Mouse (Mus musculus) left cerebral cortex, postnatal 25 days (tissue): Measurements from ENCODE around the gene Pigz. TPM values are rescaled to one million over a fixed set of nuclear protein-coding genes. Genes with fewer than 3 reads are reported as not detected.

Experiments used
- DNase-seq, 2 experiments: peaks; one replicate each; pipeline ENCODE4 v3.0.0; 2022; ENCODE audit warnings: low spot score in 2 of 2, mixed read lengths in 1 of 2
- intact Hi-C: fragments of 180-260 bp; cut with DNase I; formaldehyde crosslinking; loops from one replicate; pipeline ENCODE4 v1.15.1; 2025
- total RNA-seq, 2 experiments: library from RNA; stranded (reverse); gene quantifications; 2 replicates each; pipeline ENCODE4 v1.2.3; 2021

The Pigz gene
- 10 to 100 TPM; 23.3 to 25.1 TPM for total RNA-seq

DNA sequence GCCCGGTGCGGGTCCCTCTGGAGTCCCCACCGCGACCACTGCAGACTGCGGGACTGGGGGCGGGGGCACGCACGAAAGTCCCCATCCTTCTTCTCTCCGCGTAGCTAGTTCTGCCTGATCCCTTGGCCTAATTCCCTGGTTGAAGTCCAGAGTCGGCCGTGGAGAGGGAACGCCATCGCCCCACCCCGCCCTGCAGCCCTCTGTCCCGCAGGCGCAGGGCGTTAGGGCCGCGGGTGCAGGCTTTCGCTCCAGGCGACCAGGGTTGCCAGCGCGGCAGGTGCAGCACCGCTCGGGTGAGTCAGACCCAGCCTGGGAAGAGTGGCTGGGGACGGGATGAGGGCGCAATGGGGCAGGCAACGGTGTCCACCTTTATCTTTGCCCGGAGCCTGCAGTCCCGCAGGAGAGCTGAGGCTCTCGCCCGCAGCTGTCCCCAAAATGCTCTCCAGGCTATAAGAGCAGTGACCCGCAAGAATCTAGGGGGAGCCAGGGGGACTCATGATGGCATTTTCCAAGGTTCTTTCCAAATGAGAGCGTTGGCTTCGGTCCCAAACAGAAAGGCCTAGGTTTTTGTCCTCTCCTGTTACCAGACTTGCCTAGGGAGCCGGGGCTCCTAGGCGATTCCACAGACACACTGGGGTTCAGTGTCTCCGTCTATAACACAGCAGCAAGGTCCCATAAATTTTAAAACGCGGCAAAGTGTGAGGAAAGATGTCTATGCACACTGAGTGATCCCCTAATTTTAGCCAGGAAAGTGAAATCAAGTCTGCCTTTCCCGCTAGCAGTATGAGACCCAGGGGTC is at the start of gene Pigz:
Gene Pigz, plus strand, starts transcription at position 101 of the 799 bp plus-strand sequence.
- peak; percentile 42 to 45 for DNase-seq
- intact Hi-C loops = loop anchor here (5.0 kb wide), 1 partner anchor 182 kb away; no protein-coding TSS in a partner anchor

DNA sequence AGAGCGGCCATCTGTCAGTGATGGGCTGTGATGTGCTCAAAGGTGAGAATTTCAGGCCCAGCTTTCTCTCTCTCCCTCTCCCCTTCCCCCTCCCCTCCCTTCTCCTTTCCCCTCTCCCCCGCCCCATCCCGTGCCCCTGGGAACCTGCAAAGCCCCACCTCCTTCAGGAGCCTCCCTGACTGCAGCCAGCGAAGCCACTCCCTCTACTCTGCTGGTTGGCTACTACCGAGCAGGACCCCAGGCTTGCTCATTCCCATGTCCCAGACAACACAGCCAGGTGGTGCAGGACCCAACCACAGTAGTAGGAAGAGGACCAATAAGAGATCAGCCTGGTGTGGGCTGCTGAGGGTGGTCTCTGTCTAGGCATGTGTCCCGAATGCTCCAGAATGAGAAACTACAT is 49.7 kb upstream of the Pigz start:
- DNase-seq = no peak
- intact Hi-C loops = no loop called here

DNA sequence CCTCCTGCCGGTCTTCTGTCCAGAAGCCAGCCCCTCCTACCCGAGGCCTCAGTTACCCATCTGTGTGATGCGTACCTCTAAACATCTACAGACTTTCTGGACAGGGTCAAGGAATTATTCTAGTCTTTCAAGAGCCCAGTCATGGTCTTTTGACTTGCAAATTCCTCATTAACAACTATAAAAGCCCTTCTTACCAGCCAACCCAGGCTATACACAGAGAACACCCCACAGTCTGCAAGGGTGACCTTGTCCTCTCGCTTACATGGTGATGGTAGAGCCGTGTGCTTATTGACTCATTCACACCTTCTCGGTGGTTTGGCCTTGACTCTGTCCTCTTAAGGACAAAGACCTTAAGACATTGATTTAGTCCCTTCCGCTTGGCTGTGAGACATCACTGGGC is 42.7 kb upstream of the Pigz start:
- intact Hi-C loops = no loop called here
- no peak for DNase-seq

DNA sequence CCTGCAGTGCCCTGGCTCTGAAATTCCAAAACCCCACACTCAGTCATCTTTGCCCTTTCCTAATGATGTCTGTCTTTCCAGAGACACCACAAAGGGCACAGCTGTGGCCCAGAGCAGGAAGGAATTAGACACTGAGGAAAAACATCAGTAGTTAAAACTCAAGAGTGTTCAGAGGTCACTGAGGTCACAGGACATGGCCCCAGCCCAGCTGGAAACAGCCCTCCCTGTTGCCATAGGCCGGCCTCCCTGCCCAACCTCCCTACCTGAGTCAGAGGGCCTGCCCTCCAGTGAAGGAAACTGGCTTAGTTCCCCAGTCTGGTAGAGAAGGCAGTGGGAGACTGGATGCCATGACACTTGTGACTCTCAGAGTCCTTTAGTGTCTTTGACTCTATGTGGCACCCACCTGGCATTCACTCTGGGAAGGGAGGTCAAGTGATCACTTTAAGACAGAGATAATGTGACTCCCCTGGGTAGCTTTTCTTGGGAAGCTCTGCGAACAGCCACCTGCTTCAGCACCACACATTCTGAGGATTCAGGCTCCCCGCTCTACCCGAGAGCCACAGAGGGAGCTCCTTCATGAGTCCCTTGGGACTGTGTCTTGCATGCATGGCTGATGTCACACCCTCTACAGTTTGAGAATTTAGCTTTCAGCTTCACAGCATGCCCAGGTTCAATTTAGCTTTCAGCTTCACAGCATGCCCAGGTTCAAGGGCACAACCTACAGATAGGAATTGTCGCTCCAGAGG is 40.1 kb upstream of the Pigz start:
- no peak for DNase-seq
- intact Hi-C loops = no loop called here

DNA sequence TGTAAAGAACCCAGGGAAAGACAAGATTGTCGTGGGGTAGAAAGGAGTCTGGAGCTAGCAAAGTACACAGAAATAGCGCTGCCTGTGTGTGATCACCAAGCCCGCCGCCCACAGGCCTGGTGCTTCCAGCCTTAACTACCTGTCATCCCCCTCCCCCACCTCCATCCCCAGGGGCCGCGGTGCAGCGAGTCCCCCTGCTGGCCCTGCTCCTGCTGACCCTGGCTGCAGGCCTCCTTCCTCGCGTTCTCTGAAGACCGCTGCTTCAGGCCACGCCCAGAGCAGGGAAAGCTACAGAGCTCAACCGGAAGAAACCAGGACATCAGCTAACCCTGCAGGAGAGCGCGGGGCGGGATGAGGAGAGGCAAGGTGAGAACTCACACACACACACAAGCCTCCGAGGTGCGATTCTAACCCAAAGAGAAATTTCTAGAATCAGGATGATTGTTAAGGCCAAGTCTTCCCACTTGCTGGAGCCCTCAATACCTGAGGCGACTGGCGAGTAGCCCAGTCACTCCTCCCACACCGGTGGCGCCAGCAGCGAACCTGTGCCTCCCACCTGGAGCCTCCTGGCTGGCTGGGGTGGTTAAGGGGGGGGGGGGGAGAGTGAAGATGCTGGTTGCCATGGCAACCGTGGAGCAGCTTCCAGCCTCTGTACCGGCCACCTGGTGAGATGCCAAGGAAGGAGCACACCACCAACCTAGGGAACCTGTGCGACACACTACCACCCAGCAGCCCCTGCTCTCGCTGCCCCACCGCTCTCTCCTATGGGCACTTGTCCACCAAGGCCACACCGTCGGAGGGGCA is 36.5 kb upstream of the Pigz start:
- DNase-seq = peak; percentile 76 to 95
- intact Hi-C loops = no loop called here

DNA sequence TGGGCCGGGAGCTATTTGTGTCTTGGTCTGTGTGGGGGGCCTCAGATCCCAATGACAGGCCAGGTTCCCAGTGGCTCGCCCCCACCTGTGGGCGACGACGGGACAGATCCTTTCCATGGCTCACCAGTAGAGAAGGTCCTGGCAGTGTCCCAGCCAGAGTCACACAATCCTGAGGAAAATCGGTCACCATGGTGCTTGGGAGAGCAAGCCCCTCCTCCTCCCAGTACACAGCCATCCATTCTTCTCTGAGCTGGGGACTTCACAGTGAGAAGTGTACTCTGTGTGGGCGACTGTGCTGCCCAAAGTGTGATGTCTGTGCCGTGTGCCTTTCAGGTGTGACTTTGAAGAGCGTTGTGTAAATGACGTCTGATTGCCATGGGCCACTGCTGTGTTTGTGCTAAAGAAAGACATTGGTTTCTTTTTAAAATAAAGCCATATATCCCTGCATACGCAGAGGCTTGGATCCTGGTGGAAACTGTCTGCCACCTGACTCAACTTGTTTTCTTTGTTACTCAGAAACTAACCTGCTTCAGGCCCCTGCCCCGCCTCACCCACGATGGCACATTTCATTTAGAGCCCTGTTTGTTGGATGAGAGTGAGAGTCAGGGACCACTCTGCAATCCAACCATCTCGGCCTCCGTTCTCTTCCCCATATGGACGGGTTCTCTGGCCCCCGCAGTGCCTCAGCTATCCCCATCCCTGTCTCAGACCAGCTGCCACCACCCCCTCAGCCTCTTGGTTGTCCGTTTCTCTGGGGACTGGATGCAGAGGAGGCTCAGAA is 34.9 kb upstream of the Pigz start:
- intact Hi-C loops = loop anchor here (1.0 kb wide), 2 partner anchors 11 to 22 kb away; no protein-coding TSS in a partner anchor
- DNase-seq = peak; percentile 87 to 98

DNA sequence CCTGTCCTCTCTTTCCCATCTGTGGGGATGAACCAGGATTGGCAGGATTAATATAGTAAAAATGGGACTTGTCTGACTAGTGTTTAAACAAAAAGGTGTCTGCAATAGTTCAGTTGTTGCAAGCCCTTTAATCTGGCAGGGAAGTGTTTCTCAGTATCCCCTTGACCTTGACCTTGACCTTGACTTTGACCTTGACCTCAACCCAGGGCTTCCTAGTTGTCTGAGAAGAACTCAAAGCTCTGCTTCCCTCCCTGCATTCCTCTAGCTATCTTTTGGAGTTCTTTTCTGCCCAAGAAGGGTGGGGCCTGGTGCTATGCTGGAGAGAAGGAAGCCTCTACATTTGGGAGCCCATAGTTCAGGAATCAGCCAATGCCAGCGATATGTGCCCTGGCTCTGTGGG is 31.8 kb upstream of the Pigz start:
- intact Hi-C loops = loop anchor here (10.0 kb wide), 1 partner anchor 307 kb away; no protein-coding TSS in a partner anchor
- no peak for DNase-seq

DNA sequence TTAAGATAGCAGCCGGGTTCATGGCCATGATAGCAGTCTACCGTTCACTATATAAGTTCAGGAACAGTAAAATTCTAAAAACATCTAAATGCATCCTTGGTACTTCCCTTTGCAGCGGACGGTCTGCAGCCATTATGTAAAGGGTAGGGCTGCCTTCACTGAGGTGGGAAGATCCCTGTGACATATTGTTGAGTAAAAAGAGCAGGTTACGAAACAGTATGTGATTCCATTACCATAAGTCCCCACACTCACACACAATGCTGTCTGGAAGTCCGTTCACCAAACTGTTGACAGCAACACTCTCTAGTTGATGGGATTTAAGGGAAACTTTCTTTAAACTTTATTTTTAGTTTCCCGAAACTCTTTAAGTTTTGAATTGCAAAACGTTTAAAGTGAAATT is 30.4 kb upstream of the Pigz start:
- intact Hi-C loops = loop anchor here (10.0 kb wide), 1 partner anchor 308 kb away; no protein-coding TSS in a partner anchor
- peak in 1 of 2 experiments; percentile 84 for DNase-seq

DNA sequence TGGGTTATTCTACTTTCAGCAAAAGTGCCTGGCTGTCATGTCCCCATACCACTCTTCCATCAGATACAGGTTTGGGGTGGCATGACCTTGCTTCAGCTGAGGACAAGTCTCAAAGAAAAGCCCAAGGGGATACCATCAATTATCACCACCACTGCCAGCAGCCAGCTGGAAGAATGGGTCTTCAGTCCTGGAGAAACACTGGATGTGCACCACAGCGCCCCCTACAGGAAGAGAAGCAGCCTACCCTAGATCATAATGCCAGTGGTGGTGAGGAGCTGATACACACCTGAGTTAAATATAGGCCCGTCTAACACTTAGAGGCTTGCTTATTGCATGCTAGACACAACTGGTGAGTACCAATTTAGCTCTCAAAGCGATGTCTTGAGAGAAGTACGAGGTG is 28.3 kb upstream of the Pigz start:
- intact Hi-C loops = loop anchor here (5.0 to 10.0 kb wide), 3 partner anchors 143 to 443 kb away; no protein-coding TSS in a partner anchor
- DNase-seq = no peak

DNA sequence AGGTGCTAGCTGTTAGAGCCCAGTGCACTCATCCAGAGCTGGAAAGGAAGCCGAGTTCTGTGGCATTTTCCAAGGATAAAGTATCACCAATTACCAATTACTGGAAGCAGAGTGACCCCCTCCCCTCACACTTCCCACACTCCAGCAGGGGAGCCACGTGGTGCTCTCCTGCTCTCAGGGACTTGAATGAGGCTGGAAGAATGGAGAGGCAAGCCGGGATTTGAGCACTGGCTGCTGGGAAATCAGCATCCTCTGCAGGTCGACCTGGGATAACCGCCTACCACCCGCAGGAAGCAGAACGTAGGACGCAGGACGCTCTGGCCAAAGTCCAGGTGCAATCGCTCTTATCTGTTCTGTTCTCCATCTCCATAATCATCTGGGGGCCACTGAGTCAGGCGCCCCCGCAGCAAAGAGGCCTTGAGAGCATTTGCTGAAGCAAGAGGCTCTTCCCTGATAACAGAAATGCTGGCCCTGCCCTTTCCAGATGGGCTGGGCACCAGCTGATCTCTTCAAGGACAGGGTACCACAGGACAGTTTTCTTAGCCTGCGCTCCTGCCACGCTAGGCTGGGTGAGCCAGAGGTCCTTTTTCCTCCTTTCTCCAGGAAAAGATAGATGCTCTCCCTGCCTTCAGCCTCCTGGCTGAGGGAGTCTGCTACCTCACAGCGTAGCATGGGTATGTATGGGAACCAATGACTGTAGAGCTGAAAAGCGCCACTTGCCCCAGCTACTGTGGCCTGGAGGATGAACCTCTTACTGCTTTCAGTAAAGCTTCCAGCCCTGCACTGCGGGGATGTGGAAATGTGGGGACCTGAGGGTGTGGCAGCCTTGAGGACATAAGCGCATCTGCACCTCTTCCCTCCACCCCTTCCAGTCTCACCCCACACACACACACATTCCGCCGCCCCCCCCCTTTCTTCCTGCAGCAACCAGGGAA is 27.5 kb upstream of the Pigz start:
- DNase-seq = peak in 1 of 2 experiments; percentile 66
- intact Hi-C loops = loop anchor here (5.0 to 10.0 kb wide), 3 partner anchors 144 to 444 kb away; no protein-coding TSS in a partner anchor

DNA sequence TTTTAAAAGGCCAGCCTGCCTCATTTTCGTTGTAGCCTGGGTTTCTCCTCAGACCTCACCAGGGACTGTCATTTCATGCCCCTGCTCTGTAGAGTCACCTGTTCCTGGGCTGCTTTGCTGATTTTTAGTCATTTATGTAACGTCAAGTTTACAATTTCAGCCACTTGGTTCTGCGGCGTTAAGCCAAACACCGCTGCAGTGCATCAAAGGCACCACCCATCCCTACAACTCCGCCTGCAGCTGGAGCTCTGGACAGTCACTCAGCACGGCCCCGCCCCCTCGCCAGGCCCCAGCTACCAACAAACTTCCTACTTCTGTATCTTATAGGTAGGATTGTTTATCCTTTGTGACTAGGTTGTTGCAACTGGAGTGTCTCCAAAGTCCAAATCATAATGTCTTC is 26.8 kb upstream of the Pigz start:
- intact Hi-C loops = loop anchor here (5.0 to 10.0 kb wide), 3 partner anchors 145 to 445 kb away; no protein-coding TSS in a partner anchor
- peak in 1 of 2 experiments; percentile 44 for DNase-seq

DNA sequence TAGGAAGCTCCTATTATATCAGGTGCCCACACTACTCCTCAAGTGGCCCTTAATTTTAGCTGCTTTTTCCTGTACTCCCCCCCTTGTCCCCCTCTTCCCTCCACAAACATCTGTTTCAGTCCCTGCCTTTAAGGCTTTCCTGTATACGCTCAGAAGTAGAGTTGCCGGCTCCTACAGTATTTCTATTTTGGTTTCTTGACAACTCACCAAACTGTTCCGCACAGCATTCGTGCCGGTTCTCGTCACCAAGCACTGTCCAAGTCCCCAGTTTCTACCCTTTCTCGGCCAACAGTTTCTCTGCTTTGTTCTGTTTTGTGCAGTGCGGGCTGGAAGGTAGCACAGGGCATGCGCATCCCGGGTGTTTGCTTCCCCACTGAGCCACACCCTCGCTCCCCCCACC is 24.7 kb upstream of the Pigz start:
- DNase-seq = peak; percentile 53 to 94
- intact Hi-C loops = loop anchor here (1.0 to 10.0 kb wide), 5 partner anchors 11 to 447 kb away; no protein-coding TSS in a partner anchor

DNA sequence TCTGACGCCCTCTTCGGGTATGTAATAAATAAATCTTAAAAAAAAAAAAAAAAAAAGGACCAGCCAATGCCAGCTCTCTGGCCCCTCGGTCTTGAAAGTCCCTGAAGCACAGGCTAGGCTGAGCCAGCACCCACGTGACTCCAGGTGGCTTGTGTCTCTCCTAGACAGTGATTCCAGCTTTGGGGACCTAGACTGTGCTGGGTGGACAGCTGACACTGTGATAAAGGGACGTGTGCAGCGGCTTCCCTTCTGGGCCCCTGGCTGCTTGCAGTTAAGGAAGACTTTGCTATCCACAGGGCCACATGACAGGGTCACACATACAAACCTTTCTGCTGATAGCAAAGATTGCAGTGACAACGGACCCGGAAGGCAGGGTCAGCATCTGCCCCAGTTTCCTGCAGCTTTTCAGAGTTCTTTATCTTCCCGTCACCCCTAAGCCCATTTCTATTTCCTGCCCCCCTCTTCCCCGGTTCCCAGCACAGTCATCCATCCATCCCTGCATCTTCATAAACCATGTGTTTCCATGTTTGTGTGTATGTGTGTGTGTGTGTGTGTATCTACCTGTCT is 23.3 kb upstream of the Pigz start:
- no peak for DNase-seq
- intact Hi-C loops = no loop called here

DNA sequence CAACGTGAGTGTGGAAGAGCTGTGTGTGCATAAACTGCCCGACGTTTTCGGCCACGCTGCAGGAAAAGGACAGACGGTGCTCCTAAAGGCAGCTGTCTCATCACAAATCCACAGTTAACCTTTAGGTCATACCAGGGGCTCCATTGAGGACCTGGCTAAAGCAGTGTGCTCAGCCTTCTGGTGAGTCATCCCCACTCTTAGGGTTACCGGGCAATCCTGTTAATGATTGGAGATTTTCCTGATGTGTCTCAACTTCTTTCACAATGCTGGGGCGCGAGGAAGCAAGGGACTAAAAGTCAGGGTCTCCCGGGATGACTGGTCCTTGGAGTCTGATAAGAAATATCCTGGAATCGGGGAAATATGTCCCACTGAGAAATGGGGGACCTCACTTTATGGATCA is 15.9 kb upstream of the Pigz start:
- intact Hi-C loops = loop anchor here (1.0 to 2.0 kb wide), 2 partner anchors 39 to 166 kb away; partner anchors contain the start of gene Meltf

DNA sequence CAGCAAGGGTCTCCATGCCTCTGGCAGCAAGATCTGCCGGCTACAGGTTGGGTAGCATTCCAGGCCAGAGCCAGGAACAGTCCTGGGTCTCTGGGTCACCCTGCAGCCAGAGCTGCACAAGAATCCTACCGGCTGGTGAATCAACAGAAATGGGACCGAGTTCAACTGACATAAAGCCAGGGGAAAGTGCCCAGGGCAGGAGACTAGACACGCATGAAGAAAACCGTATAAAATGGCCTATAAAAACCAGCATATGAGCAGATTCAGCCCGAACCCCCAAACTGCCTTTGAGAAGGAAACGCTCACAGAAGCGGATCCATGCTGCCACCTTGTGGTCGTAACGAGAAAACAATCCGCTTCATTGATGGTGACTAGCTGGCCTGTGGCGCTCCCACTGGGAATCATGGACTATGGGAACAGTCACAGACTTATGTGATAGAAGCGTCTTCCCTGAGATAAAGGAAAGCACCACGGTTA is 15.4 kb upstream of the Pigz start:
- intact Hi-C loops = loop anchor here (1.0 to 2.0 kb wide), 2 partner anchors 39 to 167 kb away; partner anchors contain the start of gene Meltf
- DNase-seq = peak; percentile 92 to 96

More for the DNA sequence above, 15.9 kb upstream of the Pigz start:
- DNase-seq = no peak

DNA sequence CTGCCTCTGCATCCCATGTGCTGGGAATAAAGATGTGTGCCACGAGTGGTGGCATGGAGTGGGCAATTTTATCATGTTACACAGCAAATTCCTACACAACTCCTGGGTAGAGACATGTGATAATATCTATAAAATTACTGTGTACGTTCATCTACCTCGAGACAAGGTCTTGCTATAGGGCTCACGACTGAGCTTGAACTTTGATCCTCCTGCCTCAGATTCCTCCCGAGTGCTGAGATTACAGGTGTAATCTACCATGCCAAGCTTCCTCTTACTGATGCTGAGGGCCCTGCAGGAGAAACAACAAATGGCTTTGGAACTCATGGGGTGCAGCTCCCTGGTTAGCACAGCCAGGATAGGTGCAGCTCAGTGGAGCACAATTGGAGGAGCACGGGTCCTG is 9.3 kb upstream of the Pigz start:
- intact Hi-C loops = no loop called here
- DNase-seq = no peak

DNA sequence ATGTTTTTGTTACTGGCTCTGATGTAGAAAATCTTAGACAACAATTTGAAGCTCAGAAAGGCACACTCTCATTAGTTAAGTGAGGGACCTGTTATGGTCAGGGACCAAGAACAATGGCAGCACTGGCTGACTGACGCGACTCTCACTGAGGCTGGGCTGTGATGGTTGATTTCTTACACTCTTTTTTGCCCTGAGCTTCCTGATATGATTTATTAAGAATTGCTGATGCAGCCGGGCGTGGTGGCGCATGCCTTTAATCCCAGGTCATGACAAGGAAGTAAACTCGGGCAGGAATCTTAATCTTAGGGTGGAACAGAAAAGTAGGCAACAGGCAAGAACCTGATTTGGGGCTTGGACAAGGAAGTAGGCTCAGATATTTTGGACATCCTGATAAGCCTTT is 7.6 kb upstream of the Pigz start:
- intact Hi-C loops = no loop called here

More for the DNA sequence above, 7.6 kb upstream of the Pigz start:
- DNase-seq = no peak
